Mouse (Mus musculus) retina, embryonic 14.5 days (tissue): ENCODE results near the gene Mgarp.
A peak's percentile ranks its signal among the peaks of the same experiment; 100 is the strongest.
"Not testable (repeated sequence)": the region's sequence is repeated elsewhere in the genome, so short reads cannot be mapped to it uniquely, and the experiment has no call there.

Experiments
- DNase-seq: peaks from one replicate; pipeline ENCODE4 v3.0.0-alpha.2; 2015; ENCODE audit warnings: low spot score

Gene Mgarp

GRCm38 (mm10) chr3:51396219-51397068, at the start of gene Mgarp:
TSS of gene Mgarp (minus strand) at chr3:51396738.
- DNase-seq: peak; percentile 87

GRCm38 (mm10) chr3:51434871-51435595, 38.5 kb upstream of the Mgarp start:
- no peak for DNase-seq

GRCm38 (mm10) chr3:51434364-51434763, 37.8 kb upstream of the Mgarp start:
- DNase-seq: not testable (repeated sequence)

DNA sequence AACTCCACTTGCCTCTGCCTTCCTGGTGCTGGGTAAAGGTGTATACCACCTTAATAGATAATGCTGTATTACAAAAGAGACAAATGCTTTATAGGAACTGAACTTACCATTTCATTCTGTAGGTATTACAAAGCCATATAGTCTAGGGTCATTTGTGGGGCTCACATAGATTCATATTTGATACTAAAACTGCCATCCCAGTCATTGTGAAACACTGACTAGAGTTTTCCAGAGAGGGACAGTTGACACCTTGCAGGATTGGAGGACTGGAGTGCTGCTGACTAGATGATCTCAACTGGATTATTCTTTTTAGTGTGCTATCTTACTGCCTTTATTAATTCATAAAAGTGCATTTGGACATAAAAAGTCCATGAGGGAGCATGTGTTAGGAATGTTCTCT, 28.9 kb upstream of the Mgarp start:
- DNase-seq: no peak

DNA sequence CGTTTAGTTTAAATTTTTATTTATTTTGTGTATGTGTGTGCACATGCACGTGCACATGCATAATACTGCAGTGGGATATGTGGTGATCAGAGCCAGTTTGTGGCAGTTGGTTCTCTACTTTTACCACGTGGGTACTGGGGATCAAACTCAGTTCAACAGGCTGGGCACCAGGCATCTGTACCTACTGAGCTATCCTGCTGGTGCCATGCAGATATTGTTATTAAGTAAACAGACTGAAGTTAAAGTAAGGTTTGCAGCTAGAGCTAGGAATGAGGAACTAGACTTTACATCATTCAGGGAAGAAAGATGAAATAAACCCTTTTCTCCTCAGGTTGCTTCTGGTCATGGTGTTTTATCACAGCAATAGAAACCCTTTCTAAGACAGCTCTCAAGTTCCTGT, 25.4 kb upstream of the Mgarp start:
- DNase-seq: no peak

- DNase-seq: no peak
Observed at GRCm38 (mm10) chr3:51417966-51418365, 21.4 kb upstream of the Mgarp start.

- DNase-seq: no peak
Observed at GRCm38 (mm10) chr3:51417485-51417884, 20.9 kb upstream of the Mgarp start.

GRCm38 (mm10) chr3:51417135-51417458, 20.6 kb upstream of the Mgarp start:
- DNase-seq: no peak

DNA sequence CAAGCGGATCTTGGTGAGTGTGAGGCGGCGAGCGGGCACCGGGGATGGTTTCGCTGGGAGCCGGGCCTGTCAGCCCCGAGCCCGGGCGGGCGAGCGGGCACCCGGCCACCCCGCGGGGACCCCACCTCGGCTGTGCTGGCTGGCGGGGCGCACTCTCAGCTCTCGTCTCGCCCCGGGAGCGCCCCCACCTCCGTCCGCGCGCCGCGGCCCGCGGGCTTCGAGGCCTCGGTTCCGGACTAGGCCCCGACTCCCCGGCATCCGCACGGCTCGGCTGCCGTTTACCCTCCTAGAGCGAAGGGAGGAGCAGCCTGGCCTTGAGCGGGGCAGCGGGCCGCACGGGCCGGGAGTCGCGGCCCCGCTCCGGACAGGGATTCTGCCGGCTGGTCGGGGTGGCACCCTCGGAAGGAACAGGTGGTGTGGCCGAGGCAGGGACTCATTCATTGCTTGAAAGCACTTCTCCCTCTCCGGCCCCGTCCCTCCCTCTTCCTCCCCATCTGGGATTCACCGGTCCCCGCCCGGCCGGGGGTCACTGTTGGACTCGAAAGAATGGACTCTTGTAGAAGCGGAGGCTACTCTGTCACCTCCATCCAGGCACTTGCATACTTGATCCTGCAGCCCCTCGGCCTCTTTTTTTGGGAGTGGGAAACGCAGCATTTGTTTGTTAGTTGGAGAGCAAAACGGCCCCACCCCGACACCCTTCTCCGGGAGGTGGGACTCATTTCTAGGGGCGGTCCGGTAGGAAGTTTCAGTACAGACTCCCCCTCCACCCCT, 20.0 kb upstream of the Mgarp start:
- DNase-seq: peak; percentile 58

DNA sequence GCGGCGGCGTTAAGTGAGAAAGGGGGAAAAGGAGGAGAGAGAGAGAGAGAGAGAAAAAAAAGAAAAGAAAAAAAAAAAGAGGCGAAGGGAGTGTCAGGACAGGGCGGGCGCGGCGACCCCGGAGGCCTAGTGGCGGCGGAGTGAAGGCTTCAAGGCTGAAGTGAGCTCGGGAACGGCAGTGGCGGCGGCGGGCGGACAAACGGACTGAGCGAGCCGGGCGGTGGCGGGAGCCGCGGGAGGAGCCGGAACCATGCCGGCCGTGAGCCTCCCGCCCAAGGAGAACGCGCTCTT, 19.5 kb upstream of the Mgarp start:
- DNase-seq: no peak

DNA sequence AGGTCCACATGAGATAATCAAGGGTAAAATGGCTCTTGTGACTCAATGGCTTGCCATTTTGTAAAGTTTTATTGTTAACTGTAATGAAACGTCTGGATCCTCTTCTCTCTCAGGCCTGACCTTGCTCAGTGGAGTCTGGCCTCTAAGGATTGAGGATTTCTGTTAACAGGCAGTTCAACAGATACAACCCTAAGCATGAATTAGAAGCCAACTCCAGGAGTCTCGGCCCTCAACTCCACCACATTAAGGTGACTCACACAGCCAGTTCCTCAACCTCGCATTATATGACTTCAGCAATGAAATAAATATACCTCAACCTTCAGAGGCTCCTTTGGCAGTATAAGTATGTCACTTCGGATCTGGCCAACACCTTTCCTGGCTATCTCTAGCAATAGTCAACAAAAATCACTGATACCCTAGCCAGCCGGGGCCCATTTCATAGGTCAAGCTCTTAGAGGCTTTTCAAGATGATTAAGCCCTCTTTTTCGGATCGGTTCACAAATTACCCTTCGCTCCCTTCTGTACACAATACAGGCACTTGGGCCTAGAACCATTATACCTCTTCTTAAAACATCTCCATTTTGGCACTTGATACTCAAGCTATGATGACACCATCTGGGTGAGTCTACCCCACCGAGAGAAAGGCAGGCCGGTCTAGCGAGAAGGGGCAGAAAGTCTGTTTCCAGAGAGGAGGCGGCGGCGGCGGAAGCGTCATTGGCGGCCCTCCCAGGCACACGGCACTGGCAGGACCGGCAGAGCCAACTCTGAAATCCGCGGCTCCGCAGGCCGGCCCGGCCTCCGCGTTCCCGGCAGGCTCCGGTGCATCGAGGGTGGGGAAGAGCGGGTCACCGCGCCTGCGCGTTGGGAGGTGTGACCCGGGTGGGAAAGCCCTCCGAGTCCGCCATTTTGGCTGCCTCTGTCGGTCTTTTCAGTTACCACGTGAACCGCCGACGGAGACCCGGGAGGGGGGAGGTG, 18.8 kb upstream of the Mgarp start, which contains the start of gene Naa15:
Gene Naa15, plus strand, starts transcription at position 51 of the 975 bp plus-strand sequence.
- peak; percentile 97 for DNase-seq

GRCm38 (mm10) chr3:51413276-51413675, 16.7 kb upstream of the Mgarp start:
- DNase-seq: no peak

DNA sequence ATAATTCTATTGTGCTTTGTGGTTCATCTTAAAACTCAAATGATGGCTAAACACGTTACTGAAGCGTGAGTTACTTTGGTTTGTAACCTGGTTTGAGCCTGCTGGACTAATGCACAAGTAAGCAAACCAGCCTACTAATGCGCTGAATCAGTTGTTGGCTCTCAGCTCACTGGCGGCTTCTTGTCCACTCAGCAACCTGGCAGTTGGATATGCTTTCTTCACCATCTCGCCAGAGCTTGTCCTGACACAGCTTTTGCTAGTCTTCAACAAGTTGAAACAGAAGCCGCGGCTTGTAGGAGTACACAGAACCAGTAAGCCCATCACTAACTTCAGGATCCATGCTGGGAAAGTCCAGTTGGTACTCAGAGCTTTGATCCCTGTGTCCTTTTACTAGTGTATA, 15.9 kb upstream of the Mgarp start:
- no peak for DNase-seq

DNA sequence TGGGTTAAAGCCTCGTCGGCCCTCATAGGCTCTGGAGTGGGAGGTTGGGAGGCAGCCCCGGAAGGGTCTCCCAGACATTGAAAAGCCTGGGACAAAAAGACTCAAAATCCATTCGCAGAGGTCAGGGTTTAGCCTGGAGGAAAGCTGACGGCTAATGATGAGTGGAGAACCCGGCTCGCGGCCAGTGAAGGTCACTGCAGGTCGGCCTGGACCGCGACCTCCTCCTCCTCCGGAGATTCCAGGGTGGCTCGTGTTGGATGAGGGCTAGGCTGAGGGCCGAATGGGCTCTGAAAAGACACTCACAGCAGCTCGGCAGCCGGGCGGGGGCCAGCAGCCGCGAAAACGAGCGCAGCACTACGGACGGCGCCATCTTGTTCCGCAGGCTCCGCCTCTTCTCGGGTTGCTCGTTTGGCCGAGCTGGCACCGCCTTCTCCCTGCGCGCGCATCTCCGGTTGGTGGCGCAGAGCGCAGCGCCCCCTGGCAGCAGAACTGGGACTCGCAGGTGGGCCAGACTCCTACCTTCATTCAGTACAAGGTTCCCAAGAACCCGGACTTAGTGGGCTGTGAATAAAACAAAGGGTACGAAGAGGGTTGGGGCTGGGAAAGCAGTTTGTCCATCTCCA, 12.1 kb upstream of the Mgarp start, which contains the start of gene Ndufc1:
Gene Ndufc1, minus strand, starts transcription at position 428 of the 623 bp plus-strand sequence.
- peak; percentile 99 for DNase-seq

DNA sequence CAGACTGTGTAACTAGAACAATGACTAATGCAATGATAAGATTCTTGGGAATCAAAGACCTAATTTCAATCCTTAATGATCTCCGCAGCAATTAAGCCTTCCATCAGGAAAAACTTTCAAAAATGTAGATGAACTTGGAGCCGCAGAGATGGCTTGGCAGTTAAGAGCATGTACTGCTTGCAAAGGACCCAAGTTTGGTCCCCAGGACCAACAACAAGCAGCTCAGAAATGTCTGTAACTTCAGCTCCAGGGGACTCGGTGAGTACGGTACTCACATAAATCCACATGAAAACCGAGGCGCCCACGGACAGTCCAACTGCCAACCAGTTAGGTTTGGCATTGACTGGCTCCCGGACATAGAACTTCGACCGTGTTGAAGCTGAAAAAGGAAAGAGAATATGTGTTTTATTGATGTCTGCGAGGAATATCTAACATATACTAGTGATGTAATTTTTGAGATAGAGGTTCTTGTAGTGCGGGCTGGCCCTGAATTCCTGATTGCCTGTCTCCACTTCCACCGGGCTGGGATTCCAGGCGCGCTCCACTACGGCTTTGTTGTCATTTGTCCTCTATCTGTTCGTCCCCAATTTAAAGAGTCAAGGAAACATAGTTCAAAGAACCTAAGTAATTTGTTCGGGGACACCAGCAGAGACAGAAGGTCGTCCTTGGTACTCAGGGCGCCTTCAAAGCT, 11.5 kb upstream of the Mgarp start:
- DNase-seq: no peak

GRCm38 (mm10) chr3:51402628-51403027, 6.1 kb upstream of the Mgarp start:
- no peak for DNase-seq

- DNase-seq: not testable (repeated sequence)
Observed at GRCm38 (mm10) chr3:51402054-51402453, 5.5 kb upstream of the Mgarp start.

DNA sequence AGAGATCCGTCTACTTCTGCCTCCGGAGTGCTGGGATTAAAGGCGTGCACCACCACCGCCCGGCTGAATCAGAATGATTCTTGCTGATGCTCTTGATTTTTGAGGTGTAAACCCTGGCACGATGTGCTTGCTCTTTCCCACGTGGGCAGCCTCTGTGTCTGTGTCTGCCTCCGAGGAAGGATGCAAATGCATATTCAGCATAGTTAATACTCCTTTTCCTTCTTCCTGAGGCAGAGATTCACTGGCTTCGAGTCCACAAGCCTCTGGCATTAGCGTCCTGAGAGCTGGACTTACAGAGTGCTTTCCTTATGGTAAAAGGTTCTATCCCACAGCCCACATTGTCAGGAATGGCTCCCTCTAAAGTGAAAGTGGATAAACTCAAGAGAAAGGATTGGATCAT, 4.1 kb upstream of the Mgarp start:
- DNase-seq: no peak

- DNase-seq: no peak
Observed at GRCm38 (mm10) chr3:51399531-51399930, 3.0 kb upstream of the Mgarp start.

GRCm38 (mm10) chr3:51398667-51399066, 2.1 kb upstream of the Mgarp start:
- DNase-seq: no peak
